Mouse (Mus musculus): ENCODE measurements around the gene Erc2.

The Erc2 gene

DNA sequence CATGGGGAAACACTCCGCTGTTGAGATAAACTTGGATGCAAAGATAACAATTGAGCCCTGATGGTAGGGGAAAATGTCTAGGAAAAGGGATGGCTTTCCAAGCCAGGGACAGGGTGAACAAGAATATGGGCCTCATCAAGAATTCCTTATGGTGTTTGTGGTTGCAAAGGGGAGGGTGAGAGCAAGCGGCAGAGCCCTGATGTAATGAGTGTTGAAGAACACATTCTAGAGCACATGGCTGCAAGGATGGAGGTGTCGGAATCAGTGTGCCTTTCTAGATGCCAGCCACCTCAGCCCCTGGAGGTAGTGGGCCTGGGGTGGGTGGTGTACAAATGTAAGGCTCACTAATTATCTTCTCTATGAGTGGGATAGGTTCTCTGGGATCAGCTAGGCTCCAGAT is 313.5 kb downstream of the Erc2 start:
- DNase-seq (ENCODE audit: low read depth, low spot score) = no peak

DNA sequence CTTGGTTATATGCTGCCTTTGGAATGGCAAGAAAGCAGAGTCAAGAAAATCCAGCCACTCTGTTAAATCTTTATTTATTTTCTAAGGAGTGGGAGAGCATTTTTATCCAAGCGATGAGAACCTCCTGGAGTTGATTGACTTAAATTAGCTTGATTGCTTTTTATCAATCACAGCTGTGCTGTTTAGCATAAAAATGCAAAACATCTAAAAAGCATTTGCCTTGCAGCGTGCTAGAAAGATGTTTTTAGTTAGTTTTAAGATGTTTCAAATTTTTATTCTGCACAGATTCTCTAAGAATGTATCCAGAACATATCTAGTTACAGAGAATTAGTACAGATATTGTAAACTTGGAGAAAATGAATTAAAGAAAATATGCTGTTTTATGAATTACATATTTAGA is 315.7 kb downstream of the Erc2 start:
- DNase-seq (ENCODE audit: low read depth, low spot score) = peak; percentile 8

DNA sequence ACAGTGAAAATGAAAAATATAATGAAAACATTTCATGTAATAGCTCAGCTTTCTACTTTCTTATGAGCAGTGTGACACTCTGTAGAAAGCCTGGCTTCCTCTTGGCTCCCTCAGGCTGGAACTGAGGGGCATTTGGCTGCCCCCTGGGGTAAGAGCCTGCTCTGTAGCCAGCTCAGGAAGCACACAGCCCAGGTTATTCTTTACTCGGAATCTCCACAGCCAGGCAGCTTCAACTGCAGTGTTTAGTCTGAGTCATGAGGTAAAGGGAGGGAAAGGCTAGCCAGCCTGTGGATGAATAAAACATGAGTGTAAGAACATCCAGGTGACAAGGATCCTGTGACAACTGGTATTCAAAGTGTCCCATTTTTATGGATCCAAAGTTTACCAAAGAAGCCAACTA is 323.0 kb downstream of the Erc2 start:
- DNase-seq (ENCODE audit: low read depth, low spot score) = no peak

DNA sequence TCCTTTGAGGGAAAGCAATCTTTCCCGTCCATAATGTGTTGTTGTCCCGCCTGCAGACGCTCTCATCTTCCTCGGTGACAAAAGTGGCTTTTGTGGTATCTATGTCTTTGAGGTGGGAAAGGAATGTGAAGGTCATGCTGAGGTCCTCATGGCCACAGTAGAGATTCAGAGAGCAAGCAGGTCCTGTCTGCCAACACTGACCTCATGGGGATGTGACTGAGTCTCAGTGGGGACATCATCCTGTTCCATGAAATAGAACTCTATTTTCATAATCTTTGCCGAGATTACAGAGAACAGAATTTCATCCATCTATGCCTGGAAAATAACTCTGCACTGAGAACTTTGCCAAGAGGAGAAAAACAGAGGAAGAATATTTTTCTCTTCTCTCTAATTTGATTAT is 324.0 kb downstream of the Erc2 start:
- no peak for DNase-seq (ENCODE audit: low read depth, low spot score)

DNA sequence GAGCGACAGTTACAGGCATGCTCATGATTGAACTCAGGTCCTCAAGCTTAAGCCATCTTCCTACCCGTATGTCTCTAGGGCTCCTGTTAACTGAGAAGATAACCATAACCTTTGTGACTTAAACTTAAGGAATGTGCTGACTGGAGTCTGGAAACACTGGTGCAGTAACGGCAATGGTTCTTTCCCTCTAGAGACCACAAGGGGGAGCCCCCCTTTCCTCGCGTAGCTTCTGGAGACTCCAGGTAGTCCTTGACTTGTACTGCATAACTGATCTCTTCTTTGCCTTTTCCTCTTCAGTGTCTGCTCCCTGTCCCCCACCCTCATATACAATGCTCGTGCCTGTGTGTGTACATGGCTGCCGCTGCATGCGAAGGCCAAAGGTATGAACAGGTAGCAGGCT is 326.2 kb downstream of the Erc2 start:
- no peak for DNase-seq (ENCODE audit: low read depth, low spot score)

DNA sequence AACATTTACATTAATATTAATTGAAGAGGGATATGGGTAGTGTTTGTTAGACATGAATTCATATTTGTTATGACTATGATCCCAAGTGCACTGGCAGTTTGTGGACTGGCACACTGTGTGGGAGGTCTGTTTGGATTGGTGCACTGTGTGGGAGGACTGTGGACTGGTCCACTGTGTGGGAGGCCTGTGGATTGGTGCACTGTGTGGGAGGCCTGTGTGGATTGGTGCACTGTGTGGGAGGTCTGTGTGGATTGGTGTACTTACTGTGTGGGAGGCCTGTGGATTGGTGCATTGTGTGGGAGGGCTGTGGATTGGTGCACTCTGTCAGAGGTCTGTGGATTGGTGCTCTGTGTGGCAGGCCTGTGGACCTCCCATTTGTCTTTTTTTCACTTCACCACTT is 331.6 kb downstream of the Erc2 start:
- no peak for DNase-seq (ENCODE audit: low read depth, low spot score)

DNA sequence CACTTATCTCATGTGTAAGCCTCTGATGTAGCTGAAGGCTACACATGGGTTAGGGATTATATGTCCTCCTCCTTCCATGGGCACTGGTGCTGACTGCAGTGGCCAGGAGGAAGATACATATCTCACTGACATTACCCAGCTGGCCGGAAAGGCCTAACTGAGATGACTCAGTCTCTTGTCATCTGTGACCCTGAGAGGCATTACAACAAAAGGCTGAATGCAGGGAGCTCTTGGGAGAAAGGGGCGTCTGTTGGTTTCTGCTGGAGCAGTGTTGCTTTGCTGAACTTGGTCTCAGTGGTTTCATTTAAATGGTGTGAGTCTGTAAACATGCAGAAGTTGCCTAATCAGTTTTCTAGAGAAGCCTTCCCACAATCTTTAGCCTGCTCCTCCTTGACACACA is 334.6 kb downstream of the Erc2 start:
- DNase-seq (ENCODE audit: low read depth, low spot score) = no peak

DNA sequence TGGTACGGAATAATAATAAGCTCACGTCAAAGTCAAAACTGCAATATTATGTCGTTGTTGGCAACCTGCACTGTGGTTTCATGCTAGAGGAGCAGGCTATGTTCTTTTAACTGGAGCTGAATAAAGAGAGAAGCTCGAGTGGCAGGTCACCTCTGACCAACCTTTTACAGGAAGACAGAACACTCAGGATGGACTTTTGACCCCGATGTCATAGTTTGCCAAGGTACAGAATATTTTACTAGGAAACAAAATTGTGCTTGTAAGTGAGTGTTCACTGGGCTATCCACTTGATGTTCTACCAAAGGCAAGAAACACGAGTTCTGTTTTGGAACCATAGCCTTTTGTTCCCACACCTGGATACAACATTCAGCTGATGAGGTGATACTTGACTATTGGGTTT is 351.5 kb downstream of the Erc2 start:
- no peak for DNase-seq (ENCODE audit: low read depth, low spot score)

DNA sequence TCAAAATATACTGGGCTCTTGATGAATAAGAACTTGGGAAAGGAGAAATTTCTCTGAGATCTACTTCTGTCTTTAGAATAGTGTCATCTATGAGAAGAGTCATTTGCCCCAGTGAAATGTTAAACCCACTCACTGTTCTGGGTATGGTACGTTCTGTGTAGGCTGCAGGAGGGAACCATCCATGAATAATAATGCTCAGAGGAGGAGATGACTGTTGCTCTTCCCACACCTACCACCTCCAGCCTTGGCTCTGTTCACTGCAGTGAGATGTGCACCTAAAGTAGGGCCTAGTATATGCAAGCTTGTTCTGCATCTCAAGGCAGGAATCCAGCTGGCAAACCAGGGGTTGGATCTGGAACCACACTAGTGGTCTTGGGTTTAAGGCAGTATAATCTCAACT is 353.4 kb downstream of the Erc2 start:
- DNase-seq (ENCODE audit: low read depth, low spot score) = no peak

DNA sequence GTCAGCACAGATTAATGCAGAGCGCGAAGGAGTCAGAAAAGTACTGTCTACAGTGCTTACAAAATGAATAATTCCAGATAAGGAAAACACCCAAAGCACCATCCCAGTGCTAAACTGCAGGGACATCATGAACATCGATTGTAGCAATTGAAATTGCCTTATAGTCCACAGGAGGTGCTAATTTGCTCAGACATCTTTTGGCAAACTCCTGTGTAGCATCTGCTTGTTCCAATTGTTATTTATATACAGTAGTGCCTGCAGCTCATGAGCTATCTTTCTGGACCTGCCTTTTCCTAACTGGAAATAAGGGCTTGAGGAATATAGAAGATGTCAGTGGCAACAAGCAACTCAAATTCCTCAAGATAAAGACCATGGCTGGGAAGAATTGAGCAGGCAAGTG is 362.5 kb downstream of the Erc2 start:
- no peak for DNase-seq (ENCODE audit: low read depth, low spot score)

DNA sequence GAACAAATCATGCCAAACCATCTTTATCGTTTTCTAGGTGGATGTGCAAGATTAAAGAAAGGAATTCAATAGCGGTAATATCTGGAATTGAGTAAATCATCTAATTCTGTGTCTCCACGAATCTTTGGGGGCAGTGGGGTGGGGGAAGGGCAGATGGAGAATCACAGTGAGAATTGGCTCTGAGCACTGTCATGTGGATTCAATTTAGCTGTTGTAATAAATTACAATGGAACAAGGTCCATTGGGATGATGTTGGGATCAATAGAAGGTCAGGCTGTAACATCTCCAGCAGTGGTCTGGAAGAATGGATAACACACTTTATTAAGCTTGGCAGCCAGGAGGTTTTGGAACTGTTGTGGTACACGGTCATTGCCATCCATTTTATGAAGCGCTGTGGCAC is 363.0 kb downstream of the Erc2 start:
- DNase-seq (ENCODE audit: low read depth, low spot score) = no peak

DNA sequence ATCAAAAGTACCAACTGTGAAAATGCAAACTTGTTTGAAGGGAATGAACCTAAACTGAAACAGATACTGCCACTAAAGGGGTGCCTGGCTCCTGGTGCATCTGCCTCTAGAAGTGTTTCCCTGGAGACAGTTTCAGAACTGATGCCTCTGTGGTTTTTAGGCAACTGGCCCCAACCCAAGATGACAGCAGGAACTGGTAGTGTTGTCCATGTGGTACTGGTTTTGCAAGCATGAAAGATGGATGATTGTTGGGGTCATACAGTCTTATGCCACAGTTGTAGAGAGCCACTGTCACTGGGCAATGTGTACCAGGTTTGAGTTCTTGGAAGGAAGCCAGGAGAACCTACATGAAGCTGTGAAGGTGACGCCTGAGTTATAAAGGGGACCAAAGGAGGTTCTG is 365.2 kb downstream of the Erc2 start:
- no peak for DNase-seq (ENCODE audit: low read depth, low spot score)

DNA sequence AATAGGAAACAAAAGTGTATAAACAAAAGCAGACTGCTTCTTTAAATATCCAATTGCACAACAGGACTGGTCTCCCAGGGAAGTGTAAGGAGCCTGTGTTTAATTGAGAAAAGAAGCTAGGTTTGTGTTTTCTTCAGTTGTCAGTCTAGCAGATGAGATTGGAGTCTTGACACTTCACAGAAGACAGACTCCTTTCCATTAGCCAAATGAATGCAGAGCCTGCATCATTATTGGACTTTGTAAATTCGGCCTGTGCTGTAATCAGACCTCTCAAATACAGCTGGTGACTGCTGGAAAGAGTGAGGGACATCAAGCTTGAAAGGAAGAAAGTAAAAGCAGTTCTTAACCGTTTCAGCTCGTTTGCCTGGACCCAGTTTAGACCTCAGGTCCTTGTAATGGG is 376.3 kb downstream of the Erc2 start:
- DNase-seq (ENCODE audit: low read depth, low spot score) = no peak

DNA sequence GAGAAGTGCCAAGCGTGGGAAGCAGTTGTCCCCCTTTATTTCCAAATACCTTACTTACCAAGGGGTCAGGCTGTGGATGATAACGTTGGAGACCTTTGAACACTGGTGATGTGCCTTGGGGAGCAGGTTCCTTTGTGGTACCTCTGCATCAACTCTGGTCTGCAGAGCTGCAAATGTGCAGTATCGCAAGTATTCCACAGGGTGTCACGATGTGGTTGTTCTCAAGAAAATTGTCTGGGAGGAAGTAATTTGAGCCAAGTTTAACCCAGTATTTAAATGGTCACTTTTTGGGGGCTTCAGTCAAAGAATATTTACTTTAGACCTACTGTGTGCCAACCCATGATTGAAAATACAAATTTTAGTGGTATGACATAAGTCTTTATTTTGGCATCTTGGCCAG is 381.8 kb downstream of the Erc2 start:
- DNase-seq (ENCODE audit: low read depth, low spot score) = no peak

DNA sequence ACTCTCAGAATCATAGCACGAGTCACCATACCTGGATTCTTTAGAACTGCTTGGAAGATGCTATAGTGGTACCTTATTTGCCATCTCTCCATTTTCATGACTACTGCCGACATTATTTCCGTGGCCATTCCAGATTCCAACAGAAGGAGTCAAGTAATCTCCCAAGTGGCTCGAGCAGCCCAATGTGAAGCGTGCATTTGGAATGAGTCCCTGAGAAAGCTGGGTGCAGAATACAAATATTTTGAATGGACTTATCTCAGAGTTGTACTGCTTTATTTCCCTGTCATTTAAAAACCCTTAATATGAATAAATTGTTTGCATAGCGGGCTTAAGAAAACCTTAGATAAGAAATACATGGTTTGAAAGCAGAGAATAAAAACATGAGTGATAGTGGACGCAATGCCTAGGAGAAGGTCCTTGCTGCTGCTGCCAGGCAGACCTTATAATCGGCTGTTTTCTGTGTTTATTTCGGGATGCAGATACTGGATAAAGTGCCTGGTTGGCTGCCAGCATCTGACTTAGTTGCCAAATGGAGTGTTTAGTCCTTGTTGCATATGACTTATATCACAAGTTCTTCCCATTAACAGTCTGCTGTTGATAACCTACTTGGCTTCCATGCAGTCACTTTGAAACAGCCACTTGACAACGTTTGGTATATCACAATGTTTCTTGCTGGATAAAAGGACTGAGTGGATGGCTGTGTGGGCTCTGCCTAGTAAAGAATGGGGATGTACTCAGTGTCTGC is 388.5 kb downstream of the Erc2 start:
- no peak for DNase-seq (ENCODE audit: low read depth, low spot score)

DNA sequence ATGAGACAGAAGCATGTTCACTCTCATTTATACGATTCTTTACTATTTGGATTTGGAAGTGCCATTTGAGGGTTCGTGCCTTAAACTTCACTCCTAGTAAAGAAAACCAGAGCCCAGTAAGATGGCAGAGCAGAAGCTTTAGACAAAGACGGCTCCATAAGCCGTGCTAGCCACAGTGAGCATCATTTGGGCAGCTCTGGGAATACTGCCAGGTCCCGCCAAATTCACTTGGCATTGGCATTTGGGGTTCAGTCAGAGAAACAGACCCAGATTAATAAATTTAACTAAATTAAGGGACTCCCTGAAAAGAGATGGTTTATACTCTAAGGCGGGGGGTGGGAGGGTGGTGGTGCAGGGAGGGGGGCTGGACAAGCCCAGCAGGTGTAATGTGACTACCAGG is 401.0 kb downstream of the Erc2 start:
- no peak for DNase-seq (ENCODE audit: low read depth, low spot score)

DNA sequence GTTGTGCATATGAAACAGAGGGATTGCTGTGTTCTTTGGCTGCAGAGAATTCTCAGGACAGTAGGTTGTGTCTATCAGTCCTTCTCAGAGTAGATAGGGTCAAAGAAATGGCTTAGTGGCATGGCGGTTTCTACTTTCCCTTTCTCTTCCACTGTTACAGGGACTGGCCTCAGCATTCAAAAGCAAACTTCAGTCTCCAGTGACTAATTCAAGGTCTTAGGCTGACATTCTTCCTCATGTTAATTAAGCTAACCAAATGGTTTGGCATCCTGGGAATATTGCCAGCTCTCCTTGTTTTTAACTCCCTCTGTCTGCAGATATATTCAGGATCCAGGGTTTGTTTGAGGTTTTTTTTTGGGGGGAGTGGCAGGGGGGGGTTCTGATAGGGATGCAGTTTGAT is 408.6 kb downstream of the Erc2 start:
- DNase-seq (ENCODE audit: low read depth, low spot score) = peak; percentile 20

DNA sequence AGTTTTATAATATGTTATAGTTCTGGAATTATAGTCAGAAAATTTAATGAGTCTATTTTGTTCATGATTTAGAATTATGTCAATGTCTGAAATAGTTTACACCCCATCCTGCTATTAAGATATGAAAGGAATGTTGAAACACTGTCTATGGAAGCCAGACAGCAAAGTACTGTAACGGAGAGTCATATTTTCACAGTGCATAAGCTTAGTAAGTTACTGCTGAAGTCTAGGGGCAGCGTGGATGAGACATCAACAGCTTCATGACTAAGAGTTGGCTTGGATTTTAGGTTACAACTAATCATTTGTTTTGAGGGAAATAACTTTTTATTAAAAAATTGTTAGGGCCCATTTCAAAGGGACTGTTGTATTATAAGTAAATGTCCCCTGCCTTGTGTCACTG is 412.8 kb downstream of the Erc2 start:
- DNase-seq (ENCODE audit: low read depth, low spot score) = no peak

DNA sequence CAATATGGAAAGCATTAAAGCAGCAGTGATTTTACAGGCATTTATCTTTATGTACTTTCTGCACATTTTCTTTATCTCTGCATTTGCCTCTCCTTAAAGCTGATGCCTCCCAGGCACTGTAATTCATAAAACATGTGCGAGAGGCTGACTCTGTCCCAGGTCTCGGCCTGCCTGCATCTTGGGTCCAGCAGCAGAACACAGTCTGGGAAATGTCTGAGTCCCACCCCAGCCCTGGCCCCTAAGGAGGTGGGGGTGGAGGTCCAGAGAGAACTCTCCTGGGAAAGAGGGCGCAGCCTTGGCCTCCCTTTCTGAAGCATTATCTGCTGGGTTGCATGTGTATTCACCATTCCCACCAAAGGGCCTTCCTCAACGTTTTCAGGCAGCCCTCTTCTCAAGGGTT is 420.9 kb downstream of the Erc2 start:
- DNase-seq (ENCODE audit: low read depth, low spot score) = no peak

DNA sequence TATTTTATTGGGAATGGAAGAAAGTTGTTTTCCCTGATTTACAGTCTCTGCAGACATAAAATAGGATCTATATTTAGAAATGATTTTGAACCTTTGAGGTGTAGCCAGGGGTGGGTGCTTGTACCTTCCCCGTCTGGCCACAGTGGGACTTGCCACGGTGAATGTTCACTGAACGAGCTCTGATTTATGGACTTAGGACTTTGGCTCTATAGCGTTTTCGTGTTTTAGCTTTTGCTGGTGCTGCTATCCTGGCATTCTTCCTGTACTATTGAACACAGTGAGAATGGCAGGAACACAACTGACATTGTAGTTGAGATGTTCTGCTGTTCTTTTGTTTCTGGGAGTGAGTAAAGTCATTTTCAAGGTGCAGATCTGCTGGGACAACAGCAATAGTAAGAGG is 429.4 kb downstream of the Erc2 start:
- no peak for DNase-seq (ENCODE audit: low read depth, low spot score)

DNA sequence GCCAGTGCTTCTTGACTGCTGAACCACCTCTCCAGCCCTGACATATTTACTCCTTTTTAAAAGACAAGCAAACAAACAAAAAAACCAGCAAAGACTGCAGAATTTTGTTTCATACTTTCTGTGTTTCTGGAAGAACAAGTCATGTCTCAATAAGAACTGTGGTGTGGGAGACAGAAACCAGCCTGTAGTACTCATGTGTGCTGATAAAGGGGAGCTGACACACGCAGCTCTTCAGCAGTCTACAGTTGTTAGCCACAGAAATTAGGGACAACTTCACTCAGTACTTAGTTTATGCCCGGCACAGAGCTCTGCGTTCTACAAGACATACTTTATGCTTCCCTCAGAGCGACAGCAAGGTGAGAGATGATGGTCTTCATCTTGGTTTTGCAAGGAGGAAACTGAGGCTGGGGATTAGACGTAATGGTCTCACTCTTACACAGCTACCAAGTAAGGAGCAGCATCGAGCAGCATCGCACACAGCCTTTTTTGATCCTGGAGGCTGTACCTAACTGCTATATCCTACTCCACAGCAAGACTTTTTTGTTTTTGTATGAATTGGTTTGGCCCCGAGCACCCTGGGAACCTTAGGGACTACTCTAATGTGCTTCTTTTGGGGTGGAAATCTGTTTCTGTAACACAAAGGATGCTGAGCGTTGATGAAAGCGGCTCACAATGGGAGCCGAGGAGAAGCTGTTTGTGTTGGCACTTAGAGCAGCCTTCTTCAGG is 435.1 kb downstream of the Erc2 start:
- no peak for DNase-seq (ENCODE audit: low read depth, low spot score)

DNA sequence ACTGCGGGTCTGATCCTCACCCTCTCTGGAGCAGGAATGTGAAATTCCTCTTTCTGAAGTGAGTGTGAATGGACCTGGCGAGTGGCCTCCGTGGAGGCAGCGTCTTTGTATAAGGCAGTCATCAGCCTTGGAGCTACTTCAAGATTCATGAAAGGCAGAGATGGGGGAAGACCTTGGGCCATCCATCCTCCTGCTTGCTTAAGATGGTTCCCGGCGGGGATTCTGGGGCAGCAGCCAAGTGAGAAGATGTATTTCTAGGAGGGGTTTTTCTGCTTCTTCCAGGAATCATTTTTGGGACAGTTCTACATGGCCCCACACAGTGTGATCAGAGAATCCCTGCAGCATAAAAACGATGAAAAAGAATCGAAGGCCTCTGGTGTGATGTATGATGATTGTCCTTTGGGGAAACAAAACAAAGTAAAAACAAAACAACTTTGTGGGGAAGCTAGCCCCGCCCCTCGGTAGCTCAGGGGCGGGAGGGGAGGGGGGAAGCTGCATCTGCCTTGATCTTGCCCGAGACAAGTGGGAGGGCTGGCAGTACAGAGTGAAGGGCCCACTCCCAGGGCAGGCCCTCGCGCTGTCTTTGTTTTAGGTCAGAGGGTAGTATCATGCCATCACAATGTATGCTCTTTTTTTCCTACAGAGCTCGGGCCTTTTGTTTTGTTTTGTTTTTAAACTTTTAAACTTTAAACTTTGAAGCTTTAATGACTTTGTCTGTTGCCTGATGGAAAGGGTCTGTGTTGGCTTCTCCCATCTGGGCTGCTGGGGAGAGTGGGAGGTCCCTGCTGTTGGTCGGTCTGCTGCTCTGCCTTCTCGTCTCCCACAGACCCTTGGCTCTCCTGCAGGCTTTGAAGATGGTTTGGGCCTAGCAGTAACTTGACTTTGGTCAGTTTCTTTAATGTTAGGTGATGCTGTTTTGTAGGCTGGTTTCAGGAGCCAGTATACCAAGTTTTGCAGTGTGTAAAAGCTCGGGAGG is 435.9 kb downstream of the Erc2 start:
- DNase-seq (ENCODE audit: low read depth, low spot score) = no peak
